Mouse (Mus musculus) neural tube, embryonic 11.5 days (tissue): ENCODE results near the gene Abcf2. TPM values are rescaled to one million over a fixed set of nuclear protein-coding genes. Genes with fewer than 3 reads are reported as not detected.

Experiments used
- ATAC-seq: fragments of 200-750 bp; cut with Nextera tagmentation; 2 replicates; pipeline ENCODE4 v1.8.0; 2017; ENCODE audit warnings: moderate number of reproducible peaks, mild to moderate bottlenecking, moderate TSS enrichment, moderate library complexity; ENCODE audit not compliant: insufficient read depth, low FRiP score, low TSS enrichment
- DNase-seq: peaks from one replicate; pipeline ENCODE4 v3.0.0-alpha.2; 2015; ENCODE audit warnings: low spot score
- H3K27ac ChIP-seq: fragments of 300-500 bp; sonication (generic); 2 replicates; pipeline ENCODE4 v1.5.1; 2014; ENCODE audit warnings: low read depth, mild to moderate bottlenecking, low read length
- H3K27me3 ChIP-seq: fragments of 300-500 bp; sonication (generic); 2 replicates; pipeline ENCODE4 v1.6.1; 2014; ENCODE audit warnings: mild to moderate bottlenecking, low read length, mixed read lengths; ENCODE audit not compliant: control insufficient read depth, insufficient read depth
- H3K36me3 ChIP-seq: fragments of 300-500 bp; sonication (generic); 2 replicates; pipeline ENCODE4 v1.6.1; 2014; ENCODE audit warnings: mild to moderate bottlenecking, low read length, moderate library complexity, mixed read lengths; ENCODE audit not compliant: control insufficient read depth, insufficient read depth
- H3K4me1 ChIP-seq: fragments of 300-500 bp; sonication (generic); 2 replicates; pipeline ENCODE4 v1.6.1; 2014; ENCODE audit warnings: low read length, mixed read lengths; ENCODE audit not compliant: control insufficient read depth, insufficient read depth
- H3K4me2 ChIP-seq: fragments of 300-500 bp; sonication (generic); 2 replicates; pipeline ENCODE4 v1.6.1; 2014; ENCODE audit warnings: low read depth, mild to moderate bottlenecking, moderate library complexity
- H3K4me3 ChIP-seq: fragments of 300-500 bp; sonication (generic); 2 replicates; pipeline ENCODE4 v1.5.1; 2014; ENCODE audit warnings: low read depth, low read length
- H3K9ac ChIP-seq: fragments of 300-500 bp; sonication (generic); 2 replicates; pipeline ENCODE4 v1.6.1; 2014; ENCODE audit warnings: mild to moderate bottlenecking, low read length
- H3K9me3 ChIP-seq: fragments of 300-500 bp; sonication (generic); 2 replicates; pipeline ENCODE4 v1.6.1; 2016; ENCODE audit warnings: low read length; ENCODE audit not compliant: control insufficient read depth
- WGBS: fragments of 180-500 bp; shearing (Covaris S2); extraction: QIAGEN DNeasy Blood & Tissue Kit; methylation state at CpG from one replicate; pipeline ENCODE4 v1.1.7; 2014; 5-methylcytosine and 5-hydroxymethylcytosine counted together
- polyA plus RNA-seq: library from polyadenylated mRNA; unstranded; fragments of >200 nt; fragmentation: Nextera tagmentation; extraction: Ambion mirVana; gene quantifications from 2 replicates; pipeline ENCODE4 v1.2.1, GENCODE M21; 2014

Abcf2 gene
- polyA plus RNA-seq, 1 experiment from 2014 or later = 147 TPM

- H3K4me1 ChIP-seq = no peaks in the 10 kb centered on the region
- no peaks in the 10 kb centered on the region; the same call in 1 of the 2 replicates for H3K27me3 ChIP-seq
- no peak overlapping the region for H3K27ac ChIP-seq
- H3K4me3 ChIP-seq = no peak overlapping the region
- no peak overlapping the region for H3K9ac ChIP-seq
- DNase-seq (no peak), ATAC-seq (no peak)
- 77% methylated on average over 7 of the region's 7 CpGs for WGBS
- no peak overlapping the region for H3K4me2 ChIP-seq
- no peaks in the 10 kb centered on the region for H3K36me3 ChIP-seq
- H3K9me3 ChIP-seq = no peaks in the 10 kb centered on the region
These were observed 34.6 kb downstream of the Abcf2 start for GRCm38 (mm10) chr5:24542643-24543042.

- Histone ChIP-seq H3K9me3 (no peaks in the 10 kb centered on the region), H3K27me3 (no peaks in the 10 kb centered on the region; the same call in 1 of the 2 replicates), H3K4me3 (no peak overlapping the region), H3K4me2 (0 out of 2 replicates have a peak overlapping the region, but pooled peaks have one; percentile 14), H3K4me1 (no peaks in the 10 kb centered on the region), H3K9ac (no peak overlapping the region), H3K36me3 (no peaks in the 10 kb centered on the region), H3K27ac (no peak overlapping the region)
- WGBS = 45% methylated on average over 6 of the region's 6 CpGs
- DNase-seq (no peak), ATAC-seq (no peak)
These were observed 36.1 kb downstream of the Abcf2 start for GRCm38 (mm10) chr5:24541144-24541569.

DNA sequence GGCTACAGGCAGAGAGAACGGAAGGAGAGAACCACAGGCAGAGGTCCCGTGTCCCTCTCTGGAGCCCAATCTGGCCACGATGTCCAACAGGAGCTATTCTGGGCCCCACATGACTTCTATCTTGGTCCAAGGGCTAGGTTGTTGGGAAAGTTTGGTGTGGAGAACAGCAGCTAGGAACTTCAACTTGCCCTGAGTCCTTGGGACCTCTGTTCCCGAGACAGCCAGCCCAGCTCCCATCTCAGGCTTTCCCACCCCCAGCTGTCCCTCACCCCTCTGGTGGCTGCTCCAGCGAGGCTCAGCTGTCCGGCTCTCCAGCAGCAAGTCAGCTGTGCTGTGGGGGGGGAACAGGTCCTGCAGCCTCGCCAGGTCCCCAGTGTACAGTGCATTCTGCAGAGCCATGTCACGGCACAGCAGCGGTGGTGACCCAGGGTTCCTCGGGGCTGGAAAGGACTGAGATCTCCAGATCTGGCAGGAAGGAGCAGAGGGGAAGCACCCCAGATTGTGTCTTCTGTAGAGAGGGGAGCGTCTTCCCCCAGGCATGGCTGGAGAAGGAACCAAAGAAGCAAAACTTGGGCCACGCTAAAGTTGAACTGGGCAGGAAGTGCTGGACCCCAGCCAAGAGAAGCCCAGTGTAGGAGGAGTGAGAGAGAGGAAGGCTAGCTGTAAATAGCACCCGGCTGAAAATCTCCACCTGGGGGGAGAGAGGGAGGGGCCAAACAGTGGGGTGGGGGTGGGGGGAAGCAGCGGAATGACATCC, 36.7 kb downstream of the Abcf2 start, which contains the start of gene Asb10:
Gene Asb10 (minus strand): TSS at position 592 of the 757 bp plus-strand sequence.
- Histone ChIP-seq H3K4me1 (no peaks in the 10 kb centered on the region), H3K4me3 (no peak within 1 kb of the TSS), H3K9ac (no peak within 1 kb of the TSS), H3K4me2 (0 out of 2 replicates have a peak within 1 kb of the TSS, but pooled peaks have one; percentile 14), H3K27me3 (no peaks in the 10 kb centered on the region; the same call in 1 of the 2 replicates), H3K27ac (no peak within 1 kb of the TSS), H3K36me3 (no peaks in the 10 kb centered on the region), H3K9me3 (no peaks in the 10 kb centered on the region)
- 46% methylated on average over 14 of the region's 14 CpGs for WGBS
- ATAC-seq = no peak
- DNase-seq = no peak

- no peak for DNase-seq
- Histone ChIP-seq H3K4me1 (no peaks in the 10 kb centered on the region), H3K27ac (no peak overlapping the region), H3K4me3 (no peak overlapping the region), H3K36me3 (no peaks in the 10 kb centered on the region), H3K4me2 (no peak overlapping the region), H3K9me3 (no peaks in the 10 kb centered on the region), H3K27me3 (no peaks in the 10 kb centered on the region; the same call in 1 of the 2 replicates), H3K9ac (no peak overlapping the region)
- ATAC-seq = no peak
- WGBS = 85% methylated on average over 22 of the region's 22 CpGs
These were observed 37.5 kb downstream of the Abcf2 start for GRCm38 (mm10) chr5:24539571-24540296.

DNA sequence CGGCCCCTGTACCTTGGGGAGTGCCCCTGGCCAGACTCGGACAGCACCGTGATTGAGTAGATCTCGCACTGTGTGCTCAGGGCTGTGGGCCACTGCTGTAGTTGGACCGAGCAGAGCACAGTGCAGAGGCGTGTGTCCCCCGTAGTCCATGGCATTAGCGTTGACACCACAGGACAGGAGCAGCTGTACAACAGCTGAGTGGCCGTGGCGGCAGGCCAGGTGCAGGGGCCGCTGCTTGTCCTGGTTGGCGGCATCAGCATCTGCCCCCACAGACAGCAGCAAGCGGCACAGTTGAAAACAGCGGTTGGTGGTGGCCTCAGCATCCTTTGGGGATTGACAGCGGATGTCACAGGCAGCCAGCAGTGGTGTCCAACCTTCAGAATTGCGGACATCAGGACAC, 39.6 kb downstream of the Abcf2 start:
- H3K9ac ChIP-seq = no peak overlapping the region

DNA sequence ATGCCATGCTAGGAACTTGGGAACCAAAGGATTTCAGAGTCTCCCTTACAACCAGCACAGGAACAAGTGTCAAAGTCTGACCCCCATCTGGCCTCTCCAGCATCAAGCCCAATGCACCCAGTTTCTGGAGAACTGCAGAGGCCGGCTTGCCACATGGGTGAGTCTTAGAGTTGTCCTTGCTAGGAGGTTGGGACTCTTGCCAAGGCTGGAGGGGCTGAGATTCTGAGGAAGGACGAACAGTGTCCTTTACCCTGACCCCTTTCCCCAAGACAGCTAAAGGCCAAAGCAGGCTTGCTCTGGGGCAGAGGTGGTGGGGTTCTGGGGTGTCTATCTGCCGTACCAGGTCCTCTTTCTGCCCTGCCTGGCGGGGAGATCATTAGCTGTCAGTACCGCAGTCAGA, 40.8 kb downstream of the Abcf2 start:
- no peak overlapping the region for H3K4me3 ChIP-seq
- no peak for DNase-seq
- H3K36me3 ChIP-seq = no peaks in the 10 kb centered on the region
- ATAC-seq = no peak
- H3K4me1 ChIP-seq = no peaks in the 10 kb centered on the region
- WGBS = 78% methylated on average over 5 of the region's 5 CpGs
- H3K4me2 ChIP-seq = no peak overlapping the region
- H3K27ac ChIP-seq = no peak overlapping the region
- H3K27me3 ChIP-seq = no peaks in the 10 kb centered on the region; the same call in 1 of the 2 replicates
- no peaks in the 10 kb centered on the region for H3K9me3 ChIP-seq
- no peak overlapping the region for H3K9ac ChIP-seq

More for the DNA sequence above, 39.6 kb downstream of the Abcf2 start:
- H3K27me3 ChIP-seq = no peaks in the 10 kb centered on the region; the same call in 1 of the 2 replicates
- H3K36me3 ChIP-seq = no peaks in the 10 kb centered on the region
- H3K27ac ChIP-seq = no peak overlapping the region
- H3K4me2 ChIP-seq = no peak overlapping the region
- DNase-seq = no peak
- 70% methylated on average over 16 of the region's 16 CpGs for WGBS
- H3K4me3 ChIP-seq = no peak overlapping the region
- H3K9me3 ChIP-seq = no peaks in the 10 kb centered on the region
- no peak for ATAC-seq
- H3K4me1 ChIP-seq = no peaks in the 10 kb centered on the region

- DNase-seq = no peak
- Histone ChIP-seq H3K36me3 (no peaks in the 10 kb centered on the region), H3K27ac (no peak overlapping the region), H3K4me3 (no peak overlapping the region), H3K4me2 (no peak overlapping the region), H3K9ac (no peak overlapping the region), H3K9me3 (no peaks in the 10 kb centered on the region), H3K27me3 (no peaks in the 10 kb centered on the region; the same call in 1 of the 2 replicates), H3K4me1 (no peaks in the 10 kb centered on the region)
- WGBS = 86% methylated on average over 3 of the region's 3 CpGs
- no peak for ATAC-seq
These were observed 41.5 kb downstream of the Abcf2 start for GRCm38 (mm10) chr5:24535731-24536130.

- no peaks in the 10 kb centered on the region for H3K36me3 ChIP-seq
- no peaks in the 10 kb centered on the region; the same call in none of the 2 replicates for H3K27me3 ChIP-seq
- H3K4me2 ChIP-seq = no peak overlapping the region
- DNase-seq (no peak), ATAC-seq (no peak)
- H3K27ac ChIP-seq = no peak overlapping the region
- no peaks in the 10 kb centered on the region for H3K4me1 ChIP-seq
- H3K4me3 ChIP-seq = no peak overlapping the region
- WGBS = 57% methylated on average over 5 of the region's 5 CpGs
- H3K9me3 ChIP-seq = no peaks in the 10 kb centered on the region
- no peak overlapping the region for H3K9ac ChIP-seq
These were observed 43.0 kb downstream of the Abcf2 start for GRCm38 (mm10) chr5:24534292-24534691.
